Mouse (Mus musculus) T-helper 2 cell (primary cell): ENCODE results near the gene Hbb-bs.
"Not testable (repeated sequence)": the region's sequence is repeated elsewhere in the genome, so short reads cannot be mapped to it uniquely, and the experiment has no call there.

Experiments
- in situ Hi-C: fragments of 300-600 bp; cut with MboI, MseI; formaldehyde crosslinking; loops from one replicate; pipeline ENCODE4 v1.15.1; 2025; ENCODE audit warnings: high pct_unique_total_duplicates

Gene Hbb-bs

DNA sequence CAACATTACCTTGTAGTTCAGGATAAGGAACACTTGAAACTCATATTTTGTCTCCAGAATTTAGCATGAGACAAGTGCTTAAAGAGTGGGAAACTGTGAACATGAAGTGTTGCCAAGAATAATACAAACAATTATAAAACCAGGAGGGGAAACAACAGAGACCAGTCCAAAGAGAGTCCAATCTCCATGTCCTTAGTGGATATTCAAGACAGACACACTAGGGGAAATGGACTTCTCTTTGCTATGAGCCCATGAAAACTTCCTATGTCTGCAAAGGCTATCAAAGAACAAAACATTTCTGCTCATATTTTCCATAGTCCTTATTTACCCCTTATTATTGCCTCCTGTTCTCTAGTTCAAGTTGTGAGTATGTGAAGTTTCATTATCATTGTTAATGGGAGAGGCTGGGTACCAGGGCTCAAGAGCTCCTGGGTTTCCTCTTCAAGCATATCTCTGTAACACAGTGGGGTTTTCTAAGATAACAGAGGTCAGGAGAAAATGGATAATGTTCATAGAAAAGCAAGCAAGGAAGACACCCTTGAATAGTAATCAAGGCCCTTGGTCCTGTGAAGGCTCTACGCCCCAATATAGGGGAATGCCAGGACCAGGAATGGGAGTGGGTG, 16.6 kb downstream of the Hbb-bs start:
- in situ Hi-C loops: no loop called here

DNA sequence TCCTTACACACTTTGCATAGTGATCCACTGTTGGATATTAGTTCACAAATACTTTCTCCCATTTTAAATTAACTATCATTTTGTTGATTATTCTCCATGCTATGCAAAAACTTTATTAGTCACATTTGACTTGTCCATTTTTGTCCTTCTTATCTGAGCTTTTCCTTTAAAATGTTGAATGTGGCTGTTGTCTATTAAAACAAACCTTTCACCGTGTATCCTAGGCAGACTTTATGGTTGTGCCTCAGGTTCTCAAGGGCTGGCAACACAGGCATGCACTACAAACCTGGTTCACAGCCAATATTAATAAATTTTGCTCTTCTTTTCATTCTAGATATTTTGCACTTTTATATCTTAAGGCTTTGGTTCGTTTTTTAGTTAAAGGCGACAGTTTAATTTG, 17.1 kb downstream of the Hbb-bs start:
- in situ Hi-C loops: no loop called here

DNA sequence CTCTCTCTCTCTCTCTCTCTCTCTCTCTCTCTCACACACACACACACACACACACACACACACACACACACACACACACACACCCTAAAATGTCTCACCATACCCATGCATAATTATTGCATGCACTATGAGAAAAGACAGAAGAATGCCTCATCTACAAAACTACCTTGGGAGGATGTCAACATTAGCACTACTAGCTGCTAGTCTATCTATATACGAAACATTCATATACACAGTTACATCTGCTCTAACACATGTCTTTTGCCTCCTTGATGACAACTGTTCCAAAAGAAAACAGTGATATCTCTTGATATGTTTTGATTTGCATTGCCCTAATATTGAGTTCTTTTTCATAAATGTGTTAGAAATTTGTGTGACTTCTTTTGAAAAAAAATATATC, 17.6 kb downstream of the Hbb-bs start:
- in situ Hi-C loops: no loop called here

DNA sequence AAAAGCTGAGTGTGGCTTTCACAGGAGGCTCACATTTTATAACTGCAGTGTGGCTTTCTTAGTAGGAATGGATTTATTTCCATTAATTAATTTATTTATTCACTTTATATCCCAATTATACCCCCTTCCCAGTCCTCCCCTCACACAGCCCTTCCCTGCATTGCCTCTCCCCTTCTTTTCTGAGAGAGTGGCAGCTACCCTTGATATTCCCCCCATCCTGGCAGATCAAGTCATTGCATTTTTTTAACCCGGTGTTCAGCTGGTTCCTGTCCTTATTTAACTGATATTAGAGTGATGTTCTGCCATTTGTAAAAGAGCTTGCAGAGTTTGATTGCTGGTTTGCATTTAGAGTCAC, 18.1 kb downstream of the Hbb-bs start:
- in situ Hi-C loops: loop anchor here (10.0 kb wide), 1 partner anchor 1115 kb away; the partner anchor contains the start of gene Olfr557

GRCm38 (mm10) chr7:103808971-103809800, 18.7 kb downstream of the Hbb-bs start:
- in situ Hi-C loops: loop anchor here (10.0 kb wide), 1 partner anchor 1114 kb away; the partner anchor contains the start of gene Olfr557

- in situ Hi-C loops: loop anchor here (10.0 kb wide), 1 partner anchor 1113 kb away; the partner anchor contains the start of gene Olfr557
Measured at GRCm38 (mm10) chr7:103808120-103808519, 19.8 kb downstream of the Hbb-bs start.

- in situ Hi-C loops: loop anchor here (10.0 kb wide), 1 partner anchor 1112 kb away; the partner anchor contains the start of gene Olfr557
Measured at GRCm38 (mm10) chr7:103806856-103807255, 21.0 kb downstream of the Hbb-bs start.

DNA sequence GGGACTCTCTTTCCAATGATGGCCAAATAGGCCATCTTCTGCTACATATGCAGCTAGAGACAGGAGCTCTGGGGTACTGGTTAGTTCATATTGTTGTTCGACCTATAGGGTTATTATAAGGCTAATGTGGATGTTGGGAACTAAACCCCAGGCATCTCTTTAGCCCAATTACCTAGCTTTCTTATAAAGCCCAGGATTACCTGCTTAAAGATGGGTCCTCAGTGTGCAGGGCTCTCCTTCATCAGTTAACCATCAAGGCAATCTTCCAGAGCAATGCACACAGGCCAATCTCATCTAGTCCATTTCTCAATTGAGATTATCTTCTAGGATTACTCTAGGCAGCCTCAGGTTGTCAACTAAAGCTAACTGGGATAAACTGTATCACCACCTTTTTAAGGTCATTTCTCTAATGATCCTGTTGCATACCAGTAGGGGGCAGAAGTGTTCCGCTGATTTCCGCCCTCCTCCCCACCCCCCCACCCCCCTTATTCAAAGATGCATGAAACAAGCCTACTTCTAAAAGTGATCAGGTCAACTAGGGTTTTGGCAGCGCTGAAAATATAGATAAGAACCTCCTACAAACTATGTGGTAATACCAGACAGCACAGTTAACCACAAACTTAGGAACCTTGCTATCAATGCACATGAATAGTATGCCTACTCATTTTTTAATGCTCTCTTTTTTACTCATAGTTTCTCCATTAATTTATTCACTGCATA, 35.1 kb downstream of the Hbb-bs start:
- in situ Hi-C loops: no loop called here

- in situ Hi-C loops: no loop called here
Measured at GRCm38 (mm10) chr7:103791721-103792120, 36.2 kb downstream of the Hbb-bs start, which contains the start of gene Olfr67. Olfr67 (minus strand) TSS chr7:103791821.

- in situ Hi-C loops: no loop called here
Measured at GRCm38 (mm10) chr7:103779598-103779997, 48.3 kb downstream of the Hbb-bs start, which contains the start of gene Olfr68. Olfr68 (minus strand) TSS chr7:103779698.

DNA sequence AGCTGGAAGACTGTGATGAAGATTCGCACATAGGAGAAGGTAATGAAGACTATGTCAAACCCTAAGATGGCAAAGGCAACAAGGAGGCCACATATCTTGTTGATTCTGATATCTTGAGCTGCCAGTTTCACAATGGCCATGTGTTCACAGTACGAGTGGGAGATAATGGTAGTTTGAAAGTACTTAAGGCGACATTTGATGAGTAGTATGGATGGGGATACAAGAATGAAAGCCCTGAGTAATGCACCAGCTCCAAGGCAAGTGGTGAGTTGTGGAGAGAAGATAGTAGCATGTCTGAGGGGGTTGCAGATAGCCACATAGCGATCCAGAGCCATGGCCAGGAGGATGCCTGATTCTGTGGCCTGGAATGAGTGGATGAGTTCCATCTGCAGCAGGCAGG, 50.2 kb downstream of the Hbb-bs start:
- in situ Hi-C loops: not testable (repeated sequence)
